Mouse (Mus musculus) forebrain, embryonic 14.5 days (tissue): ENCODE results near the gene Mtmr3. TPM values are rescaled to one million over a fixed set of nuclear protein-coding genes. Genes with fewer than 3 reads are reported as not detected.
"Not testable (repeated sequence)": the region's sequence is repeated elsewhere in the genome, so short reads cannot be mapped to it uniquely, and the experiment has no call there.

Experiments
- ATAC-seq: fragments of 200-750 bp; cut with Nextera tagmentation; 2 replicates; pipeline ENCODE4 v1.8.0; 2017; ENCODE audit warnings: mild to moderate bottlenecking, moderate library complexity
- DNase-seq: peaks from one replicate; pipeline ENCODE4 v3.0.0-alpha.2; 2015; ENCODE audit warnings: low spot score
- H3K27ac ChIP-seq: fragments of 300-500 bp; sonication (generic); 2 replicates; pipeline ENCODE4 v1.5.1; 2014; ENCODE audit warnings: low read depth, mild to moderate bottlenecking, control low read depth, low read length, moderate library complexity
- H3K27me3 ChIP-seq: fragments of 300-500 bp; sonication (generic); replicated peaks from 2 replicates; pipeline ENCODE4 v1.6.1; 2014; ENCODE audit warnings: low read length, control low read depth, mixed read lengths; ENCODE audit not compliant: control insufficient read depth, insufficient read depth
- H3K36me3 ChIP-seq: fragments of 300-500 bp; sonication (generic); 2 replicates; pipeline ENCODE4 v1.6.1; 2014; ENCODE audit warnings: low read length, control low read depth; ENCODE audit not compliant: control insufficient read depth, insufficient read depth
- H3K4me1 ChIP-seq: fragments of 300-500 bp; sonication (generic); 2 replicates; pipeline ENCODE4 v1.6.1; 2014; ENCODE audit warnings: antibody characterized with exemption, low read length, control low read depth; ENCODE audit not compliant: control insufficient read depth, insufficient read depth
- H3K4me2 ChIP-seq: fragments of 300-500 bp; sonication (generic); 2 replicates; pipeline ENCODE4 v1.6.1; 2014; ENCODE audit warnings: mild to moderate bottlenecking, control low read depth, low read length
- H3K4me3 ChIP-seq: fragments of 300-500 bp; sonication (generic); 2 replicates; pipeline ENCODE4 v1.5.1; 2014; ENCODE audit warnings: low read depth, low read length, control low read depth
- H3K9ac ChIP-seq: fragments of 300-500 bp; sonication (generic); 2 replicates; pipeline ENCODE4 v1.6.1; 2014; ENCODE audit warnings: mild to moderate bottlenecking, low read length, control low read depth, moderate library complexity
- H3K9me3 ChIP-seq: fragments of 300-500 bp; sonication (generic); replicated peaks from 2 replicates; pipeline ENCODE4 v1.6.1; 2016; ENCODE audit warnings: low read length, control low read depth, mixed read lengths; ENCODE audit not compliant: control insufficient read depth
- WGBS: fragments of 180-500 bp; shearing (Covaris S2); extraction: QIAGEN DNeasy Blood & Tissue Kit; methylation state at CpG from one replicate; pipeline ENCODE4 v1.1.7; 2014; 5-methylcytosine and 5-hydroxymethylcytosine counted together
- polyA plus RNA-seq: library from polyadenylated mRNA; unstranded; fragments of >200 nt; fragmentation: Nextera tagmentation; extraction: Ambion mirVana; gene quantifications from 2 replicates; pipeline ENCODE4 v1.2.1, GENCODE M21; 2014

Mtmr3 gene
- polyA plus RNA-seq, 1 experiment from 2014 or later, result 26.1 TPM

GRCm38 (mm10) chr11:4591811-4592210 lies 2.9 kb downstream of the Mtmr3 start:
- H3K27me3 ChIP-seq, result no peaks in the 10 kb centered on the region
- WGBS, result 88% methylated on average over 4 of the region's 4 CpGs
- no peak overlapping the region for H3K27ac ChIP-seq
- no peak for ATAC-seq
- no peak overlapping the region for H3K4me2 ChIP-seq
- peaks cover 14% of the 10 kb centered on the region for H3K4me1 ChIP-seq
- no peaks in the 10 kb centered on the region for H3K9me3 ChIP-seq
- no peak overlapping the region for H3K4me3 ChIP-seq
- DNase-seq, result no peak
- no peaks in the 10 kb centered on the region for H3K36me3 ChIP-seq
- no peak overlapping the region for H3K9ac ChIP-seq

GRCm38 (mm10) chr11:4578682-4579081 lies 16.0 kb downstream of the Mtmr3 start:
- Histone ChIP-seq H3K27me3 (no peaks in the 10 kb centered on the region), H3K4me1 (0 out of 2 replicates have a peak, but pooled peaks cover 3% of the 10 kb centered on the region), H3K36me3 (no peaks in the 10 kb centered on the region), H3K9me3 (no peaks in the 10 kb centered on the region), H3K4me2 (no peak overlapping the region), H3K4me3 (no peak overlapping the region), H3K27ac (no peak overlapping the region), H3K9ac (no peak overlapping the region)
- DNase-seq (peak; percentile 25), ATAC-seq (no peak)
- 84% methylated on average over 2 of the region's 2 CpGs for WGBS

GRCm38 (mm10) chr11:4577079-4577478 lies 17.6 kb downstream of the Mtmr3 start:
- H3K9ac ChIP-seq, result no peak overlapping the region
- H3K27me3 ChIP-seq, result no peaks in the 10 kb centered on the region
- no peak overlapping the region for H3K4me3 ChIP-seq
- H3K36me3 ChIP-seq, result no peaks in the 10 kb centered on the region
- 0 out of 2 replicates have a peak, but pooled peaks cover 3% of the 10 kb centered on the region for H3K4me1 ChIP-seq
- DNase-seq (no peak), ATAC-seq (no peak)
- H3K4me2 ChIP-seq, result no peak overlapping the region
- H3K27ac ChIP-seq, result no peak overlapping the region
- WGBS, result 93% methylated on average over 2 of the region's 2 CpGs
- H3K9me3 ChIP-seq, result no peaks in the 10 kb centered on the region

- WGBS, result 87% methylated on average over 2 of the region's 2 CpGs
- not testable (repeated sequence) for H3K4me2 ChIP-seq, H3K36me3 ChIP-seq, ATAC-seq, DNase-seq, H3K9ac ChIP-seq, H3K9me3 ChIP-seq, H3K4me3 ChIP-seq, H3K27ac ChIP-seq, H3K27me3 ChIP-seq, H3K4me1 ChIP-seq
Observed at GRCm38 (mm10) chr11:4576090-4576732, 18.5 kb downstream of the Mtmr3 start.

- H3K4me2 ChIP-seq, result no peak overlapping the region
- H3K4me1 ChIP-seq, result no peaks in the 10 kb centered on the region
Observed at GRCm38 (mm10) chr11:4571491-4571901, 23.2 kb downstream of the Mtmr3 start.

GRCm38 (mm10) chr11:4566333-4566732 lies 28.3 kb downstream of the Mtmr3 start:
- 94% methylated on average over 6 of the region's 6 CpGs for WGBS
- Histone ChIP-seq H3K27ac (no peak overlapping the region), H3K4me1 (no peaks in the 10 kb centered on the region), H3K9ac (no peak overlapping the region), H3K36me3 (no peaks in the 10 kb centered on the region), H3K27me3 (no peaks in the 10 kb centered on the region), H3K4me3 (no peak overlapping the region), H3K4me2 (no peak overlapping the region), H3K9me3 (no peaks in the 10 kb centered on the region)
- no peak for DNase-seq
- ATAC-seq, result no peak

More at GRCm38 (mm10) chr11:4571491-4571901, 23.2 kb downstream of the Mtmr3 start:
- DNase-seq (peak; percentile 34), ATAC-seq (no peak)
- 67% methylated on average over 4 of the region's 4 CpGs for WGBS
- Histone ChIP-seq H3K9ac (no peak overlapping the region), H3K27me3 (no peaks in the 10 kb centered on the region), H3K4me3 (no peak overlapping the region), H3K27ac (no peak overlapping the region), H3K9me3 (no peaks in the 10 kb centered on the region), H3K36me3 (no peaks in the 10 kb centered on the region)

- WGBS, result 79% methylated on average over 2 of the region's 2 CpGs
Observed at GRCm38 (mm10) chr11:4565545-4565944, 29.1 kb downstream of the Mtmr3 start.

GRCm38 (mm10) chr11:4553274-4554063 lies 41.2 kb downstream of the Mtmr3 start:
- Histone ChIP-seq H3K27me3 (no peaks in the 10 kb centered on the region), H3K9me3 (no peaks in the 10 kb centered on the region), H3K4me1 (no peaks in the 10 kb centered on the region), H3K4me3 (no peak overlapping the region), H3K9ac (no peak overlapping the region), H3K27ac (no peak overlapping the region), H3K36me3 (no peaks in the 10 kb centered on the region), H3K4me2 (no peak overlapping the region)
- 90% methylated on average over 2 of the region's 2 CpGs for WGBS
- ATAC-seq (no peak), DNase-seq (no peak)

More at GRCm38 (mm10) chr11:4565545-4565944, 29.1 kb downstream of the Mtmr3 start:
- no peaks in the 10 kb centered on the region for H3K27me3 ChIP-seq
- no peak overlapping the region for H3K4me2 ChIP-seq
- H3K9me3 ChIP-seq, result no peaks in the 10 kb centered on the region
- no peak overlapping the region for H3K27ac ChIP-seq
- DNase-seq (no peak), ATAC-seq (no peak)
- no peaks in the 10 kb centered on the region for H3K36me3 ChIP-seq
- no peaks in the 10 kb centered on the region for H3K4me1 ChIP-seq
- H3K4me3 ChIP-seq, result no peak overlapping the region
- H3K9ac ChIP-seq, result no peak overlapping the region

GRCm38 (mm10) chr11:4547569-4547968 lies 47.1 kb downstream of the Mtmr3 start:
- H3K36me3 ChIP-seq, result no peaks in the 10 kb centered on the region
- WGBS, result 94% methylated on average over 4 of the region's 4 CpGs
- no peaks in the 10 kb centered on the region for H3K4me1 ChIP-seq
- no peaks in the 10 kb centered on the region for H3K27me3 ChIP-seq
- no peak overlapping the region for H3K4me3 ChIP-seq
- H3K9ac ChIP-seq, result no peak overlapping the region
- no peaks in the 10 kb centered on the region for H3K9me3 ChIP-seq
- no peak overlapping the region for H3K4me2 ChIP-seq
- DNase-seq (no peak), ATAC-seq (no peak)
- no peak overlapping the region for H3K27ac ChIP-seq
